Mouse (Mus musculus): ENCODE measurements at regions not wholly inside any gene's neighbourhood (a gene's known extent, or its start where the extent isn't known, plus 50 kb on each side); places are given as distances from the start of the nearest gene placed in this dataset.
"Not testable (repeated sequence)": the region's sequence is repeated elsewhere in the genome, so short reads cannot be mapped to it uniquely, and the experiment has no call there.

DNA sequence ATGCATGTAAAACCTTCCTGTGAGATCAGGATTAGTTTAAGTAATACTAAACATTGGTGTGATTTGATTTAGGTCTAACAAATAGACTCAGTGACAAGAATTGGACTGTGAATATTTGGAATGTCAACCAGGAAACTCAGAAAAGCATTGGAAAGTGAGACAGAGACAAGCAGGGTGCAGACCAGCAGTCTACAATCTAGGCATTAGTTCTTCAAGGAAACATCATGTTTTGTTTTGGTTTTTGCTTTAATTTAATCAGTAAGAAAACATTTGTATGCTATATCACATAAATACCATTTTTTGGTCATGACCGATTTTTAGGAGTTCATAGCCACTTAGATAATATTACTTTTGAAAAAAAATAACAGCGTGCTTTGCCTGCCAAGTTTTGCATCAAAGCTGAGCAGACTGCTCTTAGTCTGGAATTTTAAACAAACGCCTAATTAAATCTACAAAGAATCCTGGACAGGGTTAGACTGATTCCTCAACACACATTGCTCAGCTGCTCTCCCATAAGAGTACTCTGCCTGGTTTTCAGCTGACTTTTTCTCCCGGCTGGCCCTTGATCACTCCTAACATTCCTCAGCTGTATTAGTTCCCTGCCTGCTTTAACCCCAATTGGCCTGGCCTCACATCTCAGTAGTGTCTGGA, 396.5 kb upstream of the Kcnh7 start:
- no peak overlapping the region for H3K9ac ChIP-seq (ENCODE audit: low read depth, low read length)
- WGBS: 50% methylated on average over 4 of the region's 4 CpGs
- no peak overlapping the region for H3K27ac ChIP-seq (ENCODE audit: low read depth, low read length)
- H3K36me3 ChIP-seq (ENCODE audit: control insufficient read depth, insufficient read depth): no peaks in the 10 kb centered on the region
- H3K4me3 ChIP-seq (ENCODE audit: low read depth, low read length): no peak overlapping the region
- H3K4me1 ChIP-seq (replicated peaks; ENCODE audit: control insufficient read depth, insufficient read depth, low read length): no peaks in the 10 kb centered on the region
- H3K4me2 ChIP-seq (replicated peaks; ENCODE audit: low read depth): no peak overlapping the region
- no peak for ATAC-seq
- TF ChIP-seq CTCF (IDR thresholded peaks at IDR 0.05; ENCODE audit: low read depth): no peak
- H3K27me3 ChIP-seq (replicated peaks; ENCODE audit: control insufficient read depth, insufficient read depth, low read length): no peaks in the 10 kb centered on the region
- H3K9me3 ChIP-seq (ENCODE audit: control insufficient read depth): no peaks in the 10 kb centered on the region

DNA sequence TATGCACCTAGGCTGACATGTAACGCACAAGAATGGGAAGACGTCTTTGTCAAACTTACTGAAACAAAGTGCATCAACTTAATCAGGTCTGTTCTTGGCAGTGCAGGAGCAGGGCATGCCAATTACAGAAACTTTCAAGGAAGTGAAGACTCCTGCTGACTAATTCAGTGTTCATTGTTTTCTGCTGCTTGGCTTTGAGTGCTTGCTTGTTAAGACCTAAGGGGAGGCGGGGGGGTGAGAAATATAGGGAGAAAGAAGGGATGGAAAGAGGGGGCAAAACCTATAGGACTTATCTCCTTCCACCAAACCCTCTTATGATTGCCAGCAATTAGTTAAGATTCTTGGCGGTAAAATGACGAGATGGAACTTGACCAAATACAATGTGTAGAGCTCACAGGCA, 391.1 kb upstream of the Kcnh7 start:
- Histone ChIP-seq H3K9me3 (ENCODE audit: control insufficient read depth) (no peaks in the 10 kb centered on the region), H3K4me1 (replicated peaks; ENCODE audit: control insufficient read depth, insufficient read depth, low read length) (no peaks in the 10 kb centered on the region), H3K27me3 (replicated peaks; ENCODE audit: control insufficient read depth, insufficient read depth, low read length) (no peaks in the 10 kb centered on the region), H3K27ac (ENCODE audit: low read depth, low read length) (no peak overlapping the region), H3K4me3 (ENCODE audit: low read depth, low read length) (no peak overlapping the region), H3K9ac (ENCODE audit: low read depth, low read length) (no peak overlapping the region), H3K4me2 (replicated peaks; ENCODE audit: low read depth) (no peak overlapping the region), H3K36me3 (ENCODE audit: control insufficient read depth, insufficient read depth) (no peaks in the 10 kb centered on the region)
- 77% methylated on average over 5 of the region's 5 CpGs for WGBS
- no peak for ATAC-seq
- no peak for TF ChIP-seq CTCF (IDR thresholded peaks at IDR 0.05; ENCODE audit: low read depth)

DNA sequence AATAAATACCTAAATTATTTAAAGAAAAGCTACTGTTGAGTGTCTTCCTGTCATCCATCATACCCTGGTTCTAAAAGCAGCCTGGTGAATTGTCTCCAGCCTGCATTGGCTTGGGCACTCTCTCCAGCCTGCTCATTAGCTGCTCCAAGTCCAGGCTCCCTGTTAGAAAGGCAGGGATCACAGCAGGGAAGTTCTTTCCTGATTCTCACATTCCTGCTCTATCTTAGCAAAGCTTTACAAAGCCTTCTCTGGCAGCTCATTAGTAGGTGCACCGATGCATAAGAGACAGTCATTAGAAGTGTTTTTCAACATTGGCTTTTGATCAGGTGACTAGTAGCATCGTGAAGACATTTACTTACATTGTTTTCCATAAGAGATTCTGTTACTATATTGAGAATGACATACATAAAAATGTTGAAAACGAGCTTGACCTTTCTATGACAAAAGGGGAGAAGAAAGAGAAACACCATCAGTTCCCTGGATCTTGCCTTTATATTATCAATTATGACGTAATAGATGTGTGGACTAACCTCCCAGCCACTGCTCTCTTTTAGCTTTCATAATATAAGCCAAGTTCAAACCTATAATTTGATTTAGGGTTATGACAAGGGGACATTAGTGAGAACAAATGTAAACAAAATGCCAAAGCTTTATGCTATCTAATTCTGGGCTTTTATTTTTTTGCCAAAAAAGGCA, 390.1 kb upstream of the Kcnh7 start:
- no peak for TF ChIP-seq CTCF (IDR thresholded peaks at IDR 0.05; ENCODE audit: low read depth)
- 44% methylated on average over 4 of the region's 4 CpGs for WGBS
- Histone ChIP-seq H3K9ac (ENCODE audit: low read depth, low read length) (no peak overlapping the region), H3K27ac (ENCODE audit: low read depth, low read length) (no peak overlapping the region), H3K36me3 (ENCODE audit: control insufficient read depth, insufficient read depth) (no peaks in the 10 kb centered on the region), H3K4me2 (replicated peaks; ENCODE audit: low read depth) (no peak overlapping the region), H3K4me3 (ENCODE audit: low read depth, low read length) (no peak overlapping the region), H3K4me1 (replicated peaks; ENCODE audit: control insufficient read depth, insufficient read depth, low read length) (no peaks in the 10 kb centered on the region), H3K9me3 (ENCODE audit: control insufficient read depth) (no peaks in the 10 kb centered on the region), H3K27me3 (replicated peaks; ENCODE audit: control insufficient read depth, insufficient read depth, low read length) (no peaks in the 10 kb centered on the region)
- no peak for ATAC-seq

DNA sequence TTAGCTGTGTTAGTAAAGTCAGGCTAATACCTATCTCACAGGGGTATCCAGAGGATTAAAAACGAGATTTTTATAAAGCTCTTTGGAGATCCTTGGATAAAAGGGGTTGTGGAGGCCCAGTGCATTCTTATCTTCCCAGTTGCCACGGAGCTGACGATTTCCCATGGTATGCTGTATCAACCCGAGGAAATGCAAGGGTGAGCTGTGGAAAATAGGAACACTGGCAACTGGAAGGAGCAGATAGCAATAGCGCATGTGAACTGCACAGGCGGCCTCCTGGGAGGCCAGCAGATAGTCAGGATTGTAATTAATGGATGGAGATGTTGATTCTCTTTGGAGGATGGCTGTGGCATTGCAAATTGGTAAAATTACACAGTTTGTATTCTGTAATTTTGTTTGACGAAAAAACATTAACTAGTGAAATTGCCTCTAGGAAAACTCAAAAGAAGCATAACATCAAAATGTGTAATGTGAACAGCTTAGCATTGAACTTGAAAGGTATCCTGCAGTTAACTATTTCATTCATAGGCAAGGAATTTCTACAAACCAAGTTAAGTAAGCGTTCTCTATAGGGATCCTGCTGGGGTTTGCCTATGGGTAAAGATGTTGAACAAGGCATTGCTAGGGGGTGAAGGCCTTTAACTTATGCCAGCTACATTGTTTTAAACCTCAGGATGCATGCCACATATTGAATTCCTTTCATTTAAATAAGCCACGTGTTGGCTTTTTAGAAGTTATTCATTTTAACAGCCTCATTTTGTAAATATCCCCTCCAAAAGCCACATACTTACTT, 389.1 kb upstream of the Kcnh7 start:
- WGBS: 51% methylated on average over 9 of the region's 9 CpGs
- H3K27ac ChIP-seq (ENCODE audit: low read depth, low read length): no peak overlapping the region

DNA sequence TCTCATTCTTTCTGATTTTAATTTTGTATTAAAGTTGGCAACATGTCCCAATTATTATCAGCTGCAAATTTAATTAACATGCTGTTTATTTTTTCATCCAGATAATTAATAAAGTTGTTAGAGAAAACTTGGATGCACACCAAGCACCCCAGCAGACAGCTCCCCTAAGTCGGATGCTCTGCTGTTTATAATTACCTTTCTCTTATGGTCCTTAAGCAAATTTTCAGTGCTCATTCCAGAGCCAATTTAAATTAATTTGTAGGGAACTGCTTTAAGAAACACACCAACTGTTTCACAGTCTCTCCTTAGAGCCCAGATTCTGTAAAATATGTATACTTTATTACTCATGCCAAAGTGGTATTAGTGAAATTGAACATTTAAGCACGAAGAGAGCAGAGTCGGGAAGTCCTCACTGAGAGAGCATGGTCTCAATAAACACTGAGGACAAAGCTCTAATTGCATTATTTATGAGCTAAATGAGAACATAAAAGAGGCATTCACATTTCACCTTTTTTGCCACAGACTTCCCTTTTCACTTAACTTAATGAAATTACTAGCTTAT, 372.9 kb upstream of the Kcnh7 start:
- Histone ChIP-seq H3K36me3 (ENCODE audit: control insufficient read depth, insufficient read depth) (no peaks in the 10 kb centered on the region), H3K27ac (ENCODE audit: low read depth, low read length) (no peak overlapping the region), H3K4me1 (replicated peaks; ENCODE audit: control insufficient read depth, insufficient read depth, low read length) (no peaks in the 10 kb centered on the region), H3K27me3 (replicated peaks; ENCODE audit: control insufficient read depth, insufficient read depth, low read length) (no peaks in the 10 kb centered on the region), H3K9me3 (ENCODE audit: control insufficient read depth) (no peaks in the 10 kb centered on the region), H3K4me3 (ENCODE audit: low read depth, low read length) (no peak overlapping the region), H3K4me2 (replicated peaks; ENCODE audit: low read depth) (no peak overlapping the region), H3K9ac (ENCODE audit: low read depth, low read length) (no peak overlapping the region)
- WGBS: 65% methylated on average over 3 of the region's 3 CpGs
- TF ChIP-seq CTCF (IDR thresholded peaks at IDR 0.05; ENCODE audit: low read depth): no peak
- ATAC-seq: no peak

More for the DNA sequence above, 389.1 kb upstream of the Kcnh7 start:
- Histone ChIP-seq H3K9me3 (ENCODE audit: control insufficient read depth) (no peaks in the 10 kb centered on the region), H3K4me2 (replicated peaks; ENCODE audit: low read depth) (no peak overlapping the region), H3K4me1 (replicated peaks; ENCODE audit: control insufficient read depth, insufficient read depth, low read length) (no peaks in the 10 kb centered on the region), H3K9ac (ENCODE audit: low read depth, low read length) (no peak overlapping the region), H3K27me3 (replicated peaks; ENCODE audit: control insufficient read depth, insufficient read depth, low read length) (no peaks in the 10 kb centered on the region), H3K36me3 (ENCODE audit: control insufficient read depth, insufficient read depth) (no peaks in the 10 kb centered on the region), H3K4me3 (ENCODE audit: low read depth, low read length) (no peak overlapping the region)
- ATAC-seq: no peak
- no peak for TF ChIP-seq CTCF (IDR thresholded peaks at IDR 0.05; ENCODE audit: low read depth)

DNA sequence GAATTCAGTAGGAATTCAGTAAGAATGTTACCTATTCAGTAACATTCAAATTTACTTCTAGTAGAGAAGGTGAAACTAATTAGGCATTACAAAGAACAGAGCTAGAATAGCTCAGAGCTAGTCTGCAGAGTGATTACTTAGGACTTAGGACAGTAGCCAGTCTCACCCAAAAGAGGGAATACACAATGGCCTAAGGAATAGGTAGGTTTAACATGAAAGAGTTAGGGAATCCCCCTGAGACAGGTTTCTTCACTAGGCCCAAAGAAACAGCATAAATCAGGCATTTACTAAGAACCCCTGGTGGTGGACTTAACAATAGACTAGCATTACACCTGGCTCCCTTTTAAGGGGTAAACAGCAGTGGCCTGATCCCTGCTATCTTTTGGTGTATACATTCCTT, 357.7 kb upstream of the Kcnh7 start:
- not testable (repeated sequence) for H3K9me3 ChIP-seq (ENCODE audit: control insufficient read depth); H3K4me1 ChIP-seq (replicated peaks; ENCODE audit: control insufficient read depth, insufficient read depth, low read length); H3K36me3 ChIP-seq (ENCODE audit: control insufficient read depth, insufficient read depth); H3K27me3 ChIP-seq (replicated peaks; ENCODE audit: control insufficient read depth, insufficient read depth, low read length); H3K9ac ChIP-seq (ENCODE audit: low read depth, low read length); H3K4me3 ChIP-seq (ENCODE audit: low read depth, low read length); H3K4me2 ChIP-seq (replicated peaks; ENCODE audit: low read depth); ATAC-seq; H3K27ac ChIP-seq (ENCODE audit: low read depth, low read length)

All from intestine, postnatal 0 days (tissue).